Mouse (Mus musculus) left cerebral cortex, adult 18-20 months (tissue): ENCODE data around the gene Akr1d1. TPM values are rescaled to one million over a fixed set of nuclear protein-coding genes. Genes with fewer than 3 reads are reported as not detected.

Source experiments
- DNase-seq, 2 experiments: peaks; one replicate each; pipeline ENCODE4 v3.0.0; 2021 to 2022; ENCODE audit warnings: low spot score in 2 of 2, mixed read lengths in 1 of 2
- long read RNA-seq, 2 experiments: library from polyadenylated mRNA; stranded (forward); transcript quantifications; one replicate each; pipeline ENCODE4 v2.0.0; 2021
- total RNA-seq, 2 experiments: library from RNA; stranded (reverse); gene quantifications; 2 replicates each; pipeline ENCODE4 v1.2.3; 2021

Gene Akr1d1
- not detected for total RNA-seq
- long read RNA-seq, experiment 1, result 0 reads
- long read RNA-seq, experiment 2, result 0 reads

GRCm38 (mm10) chr6:37529940-37530339 lies at the start of gene Akr1d1:
Gene Akr1d1, plus strand, starts transcription at chr6:37530173.
- no peak for DNase-seq

DNA sequence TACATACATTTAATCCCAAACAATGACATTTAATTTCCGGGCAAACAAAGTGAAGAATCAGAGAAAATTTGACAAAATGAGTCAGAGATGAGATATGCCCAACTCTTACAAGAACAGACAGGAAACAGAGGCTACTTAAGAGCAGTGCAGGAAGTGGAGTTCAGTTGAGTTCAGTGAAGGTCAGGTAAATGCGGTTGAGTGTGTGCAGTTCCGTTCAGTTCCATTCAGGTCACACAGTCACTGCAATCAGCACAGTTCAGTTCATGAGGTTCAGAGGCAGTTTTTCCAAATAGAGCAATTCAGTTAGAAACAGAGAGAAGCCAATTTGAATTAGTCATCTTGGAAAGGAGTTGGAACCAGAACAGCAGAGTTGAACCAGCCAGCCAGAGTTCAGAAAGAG lies 48.8 kb upstream of the Akr1d1 start:
- DNase-seq, result no peak

- DNase-seq, result no peak
Observed at GRCm38 (mm10) chr6:37483262-37483661, 46.7 kb upstream of the Akr1d1 start.

- no peak for DNase-seq
Observed at GRCm38 (mm10) chr6:37484588-37485070, 45.3 kb upstream of the Akr1d1 start.

DNA sequence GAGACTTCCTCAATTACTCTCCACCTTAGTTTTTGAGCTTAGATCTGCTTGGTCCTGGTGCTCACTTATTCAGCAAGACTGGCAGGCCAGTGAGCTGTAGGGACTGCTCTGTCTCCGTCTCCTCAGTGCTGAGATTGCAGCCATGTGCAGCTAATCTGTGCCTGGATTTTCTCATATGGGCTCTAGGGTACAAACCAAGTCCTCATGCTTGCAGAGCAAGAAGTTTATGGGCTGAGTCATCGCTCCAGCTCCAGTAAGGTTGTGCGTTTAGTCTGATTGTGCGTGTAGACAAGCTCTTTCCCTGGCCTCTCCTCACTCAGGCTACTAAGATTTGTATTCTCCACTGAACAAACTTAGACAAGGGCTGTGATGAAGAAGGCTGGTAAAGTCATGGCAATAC lies 43.5 kb upstream of the Akr1d1 start:
- DNase-seq, result no peak

- no peak for DNase-seq
Observed at GRCm38 (mm10) chr6:37492241-37492640, 37.7 kb upstream of the Akr1d1 start.

DNA sequence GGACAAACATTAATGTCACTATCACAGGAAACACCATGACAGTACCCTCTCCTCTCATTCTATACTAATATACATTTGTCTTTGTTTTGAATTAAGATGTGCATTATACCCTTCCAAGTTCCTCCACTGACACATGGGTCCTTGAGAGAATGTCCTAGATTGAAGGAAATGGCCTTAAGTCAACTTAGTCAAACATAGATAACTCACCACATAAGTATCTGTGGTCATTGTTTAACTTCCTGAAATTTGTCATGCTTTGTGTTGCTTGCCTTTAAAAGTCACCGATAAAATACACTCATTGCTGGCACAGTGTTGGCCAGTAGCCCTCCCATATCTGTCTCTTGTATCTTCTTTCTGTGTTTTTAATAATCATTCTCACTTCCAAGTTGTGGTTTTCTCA lies 35.0 kb upstream of the Akr1d1 start:
- DNase-seq, result no peak

GRCm38 (mm10) chr6:37496866-37497265 lies 33.1 kb upstream of the Akr1d1 start:
- DNase-seq, result no peak

DNA sequence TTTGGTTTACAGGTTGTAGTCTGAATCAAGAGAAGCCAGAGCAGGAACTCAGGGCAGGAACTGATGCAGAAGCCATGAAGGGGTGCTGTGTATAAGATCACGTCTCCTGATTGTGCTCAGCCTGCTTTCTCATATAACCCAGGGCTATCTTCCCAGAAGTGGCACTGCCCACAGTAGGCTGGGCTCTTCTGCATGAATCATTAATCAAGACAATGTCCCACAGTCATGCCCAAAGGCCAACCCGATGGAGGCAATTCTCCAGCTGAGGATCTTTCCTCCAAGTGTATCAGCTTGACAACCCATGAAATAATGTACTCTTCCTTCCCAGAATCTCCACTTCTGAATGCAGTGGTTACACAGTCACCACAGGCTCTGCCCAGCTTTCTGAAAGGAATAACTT lies 24.4 kb upstream of the Akr1d1 start:
- no peak for DNase-seq

- no peak for DNase-seq
Observed at GRCm38 (mm10) chr6:37506909-37507515, 23.0 kb upstream of the Akr1d1 start.

DNA sequence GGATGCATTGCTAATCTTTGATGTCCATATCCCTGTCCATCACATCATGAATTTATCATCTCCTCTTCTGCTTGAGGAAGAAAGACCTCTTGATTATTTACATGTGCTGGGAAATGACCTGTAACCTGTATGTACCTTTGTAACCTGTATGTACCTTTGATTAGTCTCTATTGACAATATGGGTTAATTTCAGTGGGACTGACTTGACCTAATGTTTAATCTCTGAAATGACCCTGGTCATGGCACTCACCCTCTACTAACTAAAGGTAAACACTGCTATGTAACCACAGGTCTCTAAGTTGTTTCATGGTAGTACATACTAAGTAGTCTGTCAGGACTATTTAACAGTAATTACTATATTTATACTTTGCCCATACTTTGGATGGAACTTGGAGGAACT lies 19.2 kb upstream of the Akr1d1 start:
- no peak for DNase-seq

- DNase-seq, result no peak
Observed at GRCm38 (mm10) chr6:37520631-37521375, 9.2 kb upstream of the Akr1d1 start.

DNA sequence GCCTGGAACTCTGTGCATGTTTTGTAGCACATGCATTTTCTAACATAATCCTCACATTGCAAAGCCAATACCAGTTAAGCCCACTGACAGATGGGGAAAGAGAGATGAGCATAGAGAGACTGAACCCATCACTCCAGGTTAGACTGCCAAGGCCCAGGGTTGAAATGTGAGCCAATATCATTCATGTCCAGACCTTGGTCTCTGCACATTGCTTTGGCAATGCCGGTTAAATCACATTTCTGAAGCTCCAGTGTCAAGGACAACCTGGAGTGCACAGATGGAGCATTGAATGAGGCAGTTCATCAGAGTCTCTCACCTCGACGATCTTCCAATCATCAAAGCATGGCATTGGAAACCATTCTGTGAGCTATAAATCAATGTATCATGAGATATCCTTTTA lies 2.1 kb downstream of the Akr1d1 start:
- no peak for DNase-seq

- no peak for DNase-seq
Observed at GRCm38 (mm10) chr6:37536831-37537230, 6.9 kb downstream of the Akr1d1 start.

- DNase-seq, result no peak
Observed at GRCm38 (mm10) chr6:37537801-37538200, 7.8 kb downstream of the Akr1d1 start.

DNA sequence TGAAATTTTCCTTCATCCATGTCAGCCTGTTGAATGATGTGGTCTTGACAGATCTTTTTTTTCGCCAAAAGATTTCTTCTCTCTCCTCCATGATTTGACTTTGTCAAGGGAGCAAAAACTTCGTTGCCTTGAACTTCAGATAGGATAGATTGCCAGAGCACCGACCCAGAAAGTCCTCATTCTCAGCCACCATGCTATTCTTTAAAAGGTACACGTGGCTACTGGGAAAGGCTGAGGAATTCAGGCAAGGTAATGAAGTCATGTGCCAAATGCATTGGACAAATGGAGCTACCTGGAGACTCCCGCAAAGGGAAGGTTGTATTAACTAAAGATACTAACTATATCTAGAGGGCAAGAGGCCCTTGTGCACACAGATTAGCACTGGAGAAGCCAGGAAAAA lies 8.8 kb downstream of the Akr1d1 start:
- DNase-seq, result no peak

DNA sequence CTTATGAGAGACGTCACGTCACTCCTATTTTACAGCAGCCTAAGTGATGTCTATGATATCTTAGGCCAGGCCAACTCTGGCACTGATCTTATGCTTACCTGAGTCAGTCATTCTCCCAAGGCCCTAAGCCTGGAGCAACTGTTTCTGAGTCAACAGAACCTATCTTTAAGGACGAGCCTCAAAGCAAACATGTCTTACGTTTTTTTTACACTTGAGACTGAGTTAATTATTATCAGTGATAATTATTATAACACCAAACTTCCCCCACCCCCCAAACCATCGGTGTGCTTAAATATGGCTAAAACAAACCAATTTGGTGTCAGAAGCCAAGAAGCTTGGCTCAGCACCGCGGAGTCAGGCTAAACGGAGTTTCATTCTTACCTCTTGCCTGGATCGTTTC lies 9.4 kb downstream of the Akr1d1 start:
- DNase-seq, result no peak

DNA sequence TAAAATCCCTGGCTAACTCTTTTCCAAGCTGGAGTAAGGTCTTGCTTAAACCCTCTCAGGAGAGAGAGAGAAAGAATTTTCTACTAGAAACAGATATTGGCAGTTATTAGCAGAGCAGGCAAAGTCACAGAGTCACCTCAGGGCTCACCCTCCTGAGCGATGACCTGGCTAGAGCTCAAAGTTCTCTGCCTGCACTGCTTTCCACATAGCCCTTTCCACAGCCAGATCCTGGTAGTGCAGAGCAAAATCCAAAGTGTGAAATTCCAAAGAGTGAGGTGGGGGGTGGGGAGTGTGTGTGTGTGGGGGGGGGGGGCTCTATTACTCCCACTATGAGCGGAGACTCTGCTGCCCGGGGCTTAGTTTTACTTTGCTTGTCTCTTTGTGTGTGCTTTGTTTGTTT lies 10.1 kb downstream of the Akr1d1 start:
- DNase-seq, result no peak

DNA sequence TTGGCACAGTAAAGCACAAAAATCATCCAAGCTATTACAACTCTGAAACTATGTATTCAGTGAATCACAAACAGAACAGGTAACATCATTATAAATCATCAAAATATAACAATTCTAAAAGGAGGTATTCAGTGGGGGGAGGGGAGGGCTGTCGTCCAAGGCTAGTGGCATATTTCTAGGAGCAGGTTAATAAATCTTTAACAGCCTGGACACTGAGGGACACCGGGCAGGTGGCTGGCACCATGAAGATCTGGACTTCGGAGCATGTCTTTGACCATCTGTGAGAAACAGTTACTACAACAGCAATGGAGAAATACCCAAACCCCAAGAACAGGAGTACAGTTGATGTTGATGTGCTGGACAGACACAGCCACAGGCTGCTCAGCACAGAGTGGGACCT lies 11.2 kb downstream of the Akr1d1 start:
- DNase-seq, result no peak

DNA sequence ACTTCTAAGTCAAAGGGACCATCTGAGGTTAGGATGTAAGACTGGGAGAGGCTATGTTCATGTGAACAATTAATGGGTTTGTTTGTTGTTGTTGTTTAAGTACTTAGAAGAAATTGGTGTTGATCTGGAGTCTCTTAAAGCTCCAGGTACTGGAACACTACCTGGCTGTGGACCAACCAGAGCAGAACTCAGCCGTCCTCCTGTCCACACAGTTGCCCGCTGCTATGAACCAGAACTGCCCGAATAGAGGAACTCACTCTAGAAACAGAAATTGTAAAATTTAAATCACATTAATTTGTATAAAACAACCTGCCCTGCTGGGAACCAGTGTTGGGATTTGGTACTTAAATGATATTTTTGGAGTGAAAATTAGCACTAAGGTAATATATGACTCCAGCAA lies 12.2 kb downstream of the Akr1d1 start:
- no peak for DNase-seq

DNA sequence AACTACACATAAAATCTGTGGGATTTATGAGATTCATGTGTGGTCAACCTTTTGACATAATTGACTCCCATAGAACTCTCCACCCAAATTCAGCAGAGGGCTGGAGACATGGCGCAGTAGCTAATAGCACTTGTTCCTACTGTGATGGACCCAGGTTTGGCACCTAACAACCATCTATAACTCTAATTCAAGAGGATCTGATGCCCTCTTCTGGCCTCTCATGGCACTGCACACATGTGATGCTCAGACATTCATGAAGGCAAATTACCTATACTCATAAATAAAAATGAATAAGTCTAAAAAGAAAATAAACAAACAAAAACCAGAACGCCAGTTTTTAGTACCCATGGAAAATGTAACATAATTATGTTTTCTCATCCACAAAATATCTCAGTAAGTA lies 22.8 kb downstream of the Akr1d1 start:
- DNase-seq, result no peak

GRCm38 (mm10) chr6:37553926-37554325 lies 24.0 kb downstream of the Akr1d1 start:
- no peak for DNase-seq

DNA sequence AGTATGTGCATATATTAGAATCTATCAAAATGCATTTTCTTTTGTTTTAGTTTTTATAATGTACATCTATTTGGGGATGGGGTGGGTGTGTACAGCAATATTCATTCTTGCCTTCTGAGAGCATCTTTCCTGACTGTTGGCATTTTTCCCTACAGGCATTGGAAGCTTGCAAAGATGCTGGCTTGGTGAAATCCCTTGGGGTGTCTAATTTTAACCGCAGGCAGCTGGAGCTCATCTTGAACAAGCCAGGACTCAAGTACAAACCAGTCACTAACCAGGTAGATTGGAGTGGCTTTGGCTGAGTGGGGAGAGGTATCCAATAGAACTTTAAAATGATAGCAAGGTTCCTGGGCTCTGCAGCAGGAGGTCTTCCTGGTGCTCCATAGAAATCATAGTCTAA lies 24.4 kb downstream of the Akr1d1 start:
- no peak for DNase-seq
